Mouse (Mus musculus) small intestine, adult 2 months (tissue): Measurements from ENCODE around the gene Timp3. TPM values are rescaled to one million over a fixed set of nuclear protein-coding genes. Genes with fewer than 3 reads are reported as not detected.
A peak's percentile ranks its signal among the peaks of the same experiment; 100 is the strongest.

Source experiments
- H3K27ac ChIP-seq: fragments of 200-500 bp; 2 replicates; pipeline ENCODE4 v1.5.1; 2012; ENCODE audit warnings: low read depth, low read length, control low read depth, inconsistent platforms; ENCODE audit not compliant: insufficient read depth
- H3K27me3 ChIP-seq: fragments of 200-500 bp; 2 replicates; pipeline ENCODE4 v1.6.1; 2012; ENCODE audit warnings: mild to moderate bottlenecking, moderate library complexity, low read length, inconsistent platforms; ENCODE audit not compliant: control insufficient read depth, insufficient read depth
- H3K36me3 ChIP-seq: fragments of 200-500 bp; 2 replicates; pipeline ENCODE4 v1.6.1; 2012; ENCODE audit warnings: mild to moderate bottlenecking, low read length, control low read depth, inconsistent platforms; ENCODE audit not compliant: control insufficient read depth, insufficient read depth
- H3K4me1 ChIP-seq: fragments of 200-500 bp; 2 replicates; pipeline ENCODE4 v1.6.1; 2012; ENCODE audit warnings: low read length, inconsistent platforms, mixed read lengths; ENCODE audit not compliant: control insufficient read depth, insufficient read depth, insufficient read length
- H3K4me3 ChIP-seq: fragments of 200-500 bp; 2 replicates; pipeline ENCODE4 v1.5.1; 2012; ENCODE audit warnings: low read depth, mild to moderate bottlenecking, control low read depth, inconsistent platforms, low read length, moderate library complexity
- CTCF ChIP-seq: fragments of 200-500 bp; IDR thresholded peaks from 2 replicates; pipeline ENCODE4 v1.5.1; 2012; ENCODE audit warnings: low read depth, mild to moderate bottlenecking, control low read depth, inconsistent platforms, low read length, moderate library complexity, mixed read lengths; ENCODE audit not compliant: insufficient replicate concordance, insufficient read length; ENCODE audit errors: extremely low read depth
- POLR2A ChIP-seq: fragments of 200-500 bp; IDR thresholded peaks from 2 replicates; pipeline ENCODE4 v1.6.1; 2012; ENCODE audit warnings: low read depth, mild to moderate bottlenecking, control low read depth, inconsistent platforms, low read length, moderate library complexity
- WGBS: fragments of 180-500 bp; shearing (Covaris S2); methylation state at CpG from one replicate; pipeline ENCODE4 v1.1.7; 2018; 5-methylcytosine and 5-hydroxymethylcytosine counted together
- polyA plus RNA-seq: library from polyadenylated mRNA; depleted of rRNA; stranded (reverse); fragments of >200 nt; gene quantifications from 2 replicates; pipeline ENCODE4 v1.2.3, GENCODE M21; 2012

Gene Timp3
- polyA plus RNA-seq, 1 experiment = 15.3 TPM

DNA sequence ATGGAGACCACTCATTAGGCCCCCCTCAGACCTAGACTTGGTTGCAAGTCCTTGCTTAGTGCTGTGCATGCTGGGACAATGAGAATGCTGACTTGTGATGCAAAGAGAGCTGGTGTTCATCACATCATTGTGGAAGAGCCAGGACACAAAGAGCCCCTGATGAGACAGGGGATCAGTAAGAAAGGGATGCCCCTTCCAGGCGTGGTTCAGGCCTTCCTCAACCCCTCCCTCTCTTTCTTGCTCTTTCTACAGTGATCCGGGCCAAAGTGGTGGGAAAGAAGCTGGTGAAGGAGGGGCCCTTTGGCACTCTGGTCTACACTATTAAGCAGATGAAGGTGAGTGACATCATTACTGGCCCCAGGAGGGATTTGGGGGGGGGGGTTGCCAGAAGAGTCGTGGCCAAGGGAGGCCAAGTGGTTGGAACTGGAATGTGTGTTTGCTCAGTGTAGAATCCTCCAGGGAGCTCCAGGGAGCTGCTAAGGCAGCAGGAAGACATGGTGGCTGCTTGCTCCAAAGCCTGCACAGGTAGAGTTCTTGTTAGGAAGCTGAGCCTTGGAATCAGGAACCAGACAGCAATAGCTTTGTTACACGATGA lies 38.0 kb downstream of the Timp3 start:
- no peak for TF ChIP-seq CTCF
- no peak for TF ChIP-seq POLR2A
- H3K36me3 ChIP-seq = no peaks in the 10 kb centered on the region
- no peak overlapping the region for H3K27ac ChIP-seq
- 75% methylated on average over 4 of the region's 4 CpGs for WGBS
- no peaks in the 10 kb centered on the region for H3K27me3 ChIP-seq
- peaks cover 38% of the 10 kb centered on the region; the same call in 1 of the 2 replicates for H3K4me1 ChIP-seq
- H3K4me3 ChIP-seq = no peak overlapping the region

DNA sequence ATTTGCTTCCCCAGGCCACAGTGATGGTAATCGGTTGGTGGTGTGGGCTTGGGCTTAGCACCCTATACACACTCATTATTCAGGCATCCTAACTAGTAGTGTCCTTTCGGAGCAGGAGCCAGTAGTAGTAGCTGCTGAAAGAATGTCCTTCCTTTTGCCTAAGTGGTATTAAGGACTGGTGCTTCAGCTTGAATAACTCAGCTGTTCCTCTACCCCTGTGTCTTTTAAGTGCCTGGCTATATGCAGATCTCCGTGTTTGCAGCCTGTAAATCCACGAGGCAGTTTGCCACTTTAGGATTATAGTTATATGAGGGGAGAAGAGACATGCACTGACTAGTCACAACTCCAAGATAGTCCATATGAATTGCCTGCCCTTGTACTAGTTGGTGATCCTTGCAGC lies 38.9 kb downstream of the Timp3 start:
- Histone ChIP-seq H3K27ac (peak overlapping the region; percentile 82), H3K4me1 (peaks cover 47% of the 10 kb centered on the region; the same call in 1 of the 2 replicates), H3K36me3 (no peaks in the 10 kb centered on the region), H3K27me3 (no peaks in the 10 kb centered on the region), H3K4me3 (no peak overlapping the region)
- TF ChIP-seq CTCF (no peak), POLR2A (no peak)
- 56% methylated on average over 4 of the region's 4 CpGs for WGBS

DNA sequence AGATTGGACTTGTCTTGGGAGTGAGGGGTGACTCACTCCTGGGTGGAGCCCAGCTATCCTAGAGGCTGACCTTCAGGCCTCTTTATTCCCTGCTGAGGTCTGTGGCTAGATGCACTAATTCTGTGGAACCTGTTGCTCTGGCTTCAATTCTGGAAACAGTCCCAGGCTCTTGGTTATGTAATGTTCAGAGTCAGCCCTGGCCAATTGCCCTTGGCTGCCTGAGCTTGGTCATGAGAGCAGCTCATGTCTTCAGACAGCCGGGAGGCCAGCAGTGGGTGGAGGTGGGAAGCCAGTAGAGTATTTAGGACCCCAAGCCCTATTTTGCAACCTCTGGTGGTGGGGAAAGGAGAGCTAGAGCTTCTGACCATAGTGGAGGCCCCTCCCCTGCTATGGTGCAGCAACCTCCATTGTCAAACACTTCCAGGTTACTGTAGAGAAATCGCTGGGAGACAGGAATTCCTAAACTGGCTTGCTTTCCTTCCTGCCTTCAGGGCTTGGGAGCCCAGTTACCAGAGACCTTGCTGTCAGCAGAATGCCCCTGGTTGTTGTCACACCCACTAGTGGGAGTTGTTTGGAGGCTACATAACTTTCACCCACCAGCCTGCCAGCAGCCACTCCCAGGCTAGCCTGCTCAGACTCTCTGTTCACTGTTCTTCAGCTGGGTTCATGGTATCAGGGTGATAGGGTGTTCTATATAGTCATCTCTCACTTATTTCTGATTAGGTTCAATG lies 39.6 kb downstream of the Timp3 start:
- 7% methylated on average over 2 of the region's 2 CpGs for WGBS
- Histone ChIP-seq H3K27ac (peak overlapping the region; percentile 82), H3K4me3 (no peak overlapping the region), H3K4me1 (peaks cover 54% of the 10 kb centered on the region; the same call in 1 of the 2 replicates), H3K36me3 (no peaks in the 10 kb centered on the region), H3K27me3 (no peaks in the 10 kb centered on the region)
- TF ChIP-seq CTCF = no peak
- no peak for TF ChIP-seq POLR2A

DNA sequence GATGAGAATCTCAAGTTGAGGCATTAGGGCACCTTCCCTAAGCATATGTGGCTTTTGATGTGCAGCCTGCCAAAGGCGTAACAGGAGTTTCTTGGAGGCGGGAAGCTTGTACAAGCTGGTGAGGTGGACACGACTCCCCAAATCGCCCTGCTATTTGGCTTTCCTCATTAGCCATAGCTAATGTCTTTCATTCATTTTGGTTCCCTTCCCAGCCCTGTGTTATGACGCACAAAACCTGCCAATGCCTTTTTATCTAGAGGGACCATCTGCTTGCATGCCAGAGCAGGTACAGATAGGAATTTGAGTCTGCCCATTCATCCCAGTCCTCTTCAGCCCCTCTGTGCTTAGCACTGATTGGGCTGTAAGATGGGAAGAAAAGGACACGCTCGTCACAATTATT lies 40.2 kb downstream of the Timp3 start:
- H3K36me3 ChIP-seq = no peaks in the 10 kb centered on the region
- H3K27me3 ChIP-seq = no peaks in the 10 kb centered on the region
- TF ChIP-seq CTCF = no peak
- TF ChIP-seq POLR2A = no peak
- H3K27ac ChIP-seq = peak overlapping the region; percentile 82
- peaks cover 54% of the 10 kb centered on the region; the same call in 1 of the 2 replicates for H3K4me1 ChIP-seq
- 59% methylated on average over 7 of the region's 7 CpGs for WGBS
- no peak overlapping the region for H3K4me3 ChIP-seq

DNA sequence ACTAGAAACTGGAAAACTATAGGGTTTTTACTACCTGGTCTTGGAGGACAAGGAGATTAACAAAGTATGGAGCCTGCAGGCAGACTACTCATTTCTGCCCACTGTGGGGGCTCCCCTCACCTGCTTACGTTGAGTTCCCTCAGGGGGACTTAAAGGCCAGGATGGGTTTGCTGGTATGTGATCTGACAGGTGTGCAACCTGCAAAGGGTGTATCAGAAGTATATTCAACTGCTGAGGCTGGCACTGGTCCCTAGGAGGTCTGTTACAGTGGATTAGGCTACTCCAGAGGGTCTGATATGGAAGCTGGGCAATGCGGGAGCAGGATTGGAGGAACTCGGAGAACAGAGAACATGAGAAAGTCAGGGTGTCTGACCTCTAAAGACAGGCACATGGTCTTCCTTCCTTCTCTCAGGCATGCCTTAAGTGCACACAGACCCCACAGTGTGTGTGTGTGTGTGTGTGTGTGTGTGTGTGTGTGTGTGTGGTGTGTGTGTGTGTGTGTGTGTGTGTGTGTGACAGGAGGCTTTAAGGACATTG lies 40.9 kb downstream of the Timp3 start:
- 69% methylated on average over 3 of the region's 3 CpGs for WGBS

DNA sequence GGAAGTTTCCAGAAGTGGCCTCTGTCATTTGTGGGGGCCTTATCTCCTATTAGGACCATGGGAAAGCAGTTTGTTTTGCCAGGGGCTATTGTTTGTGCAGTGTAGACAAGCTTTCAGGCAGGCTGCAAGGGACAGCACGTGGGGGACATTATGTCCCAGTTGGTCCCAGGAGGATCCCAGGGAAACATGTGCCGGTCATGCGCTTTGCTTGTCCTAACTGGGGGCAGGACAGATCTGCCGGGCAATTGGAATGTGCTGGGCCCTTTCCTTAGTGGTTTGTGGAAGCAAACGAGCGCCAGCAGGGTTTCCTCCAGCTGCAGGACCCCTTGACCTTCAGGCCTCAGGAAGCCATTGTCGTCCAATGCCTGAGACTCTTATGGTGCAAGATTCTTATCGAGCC lies 41.4 kb downstream of the Timp3 start:
- H3K36me3 ChIP-seq = no peaks in the 10 kb centered on the region
- H3K27me3 ChIP-seq = no peaks in the 10 kb centered on the region
- no peak for TF ChIP-seq CTCF
- no peak for TF ChIP-seq POLR2A
- peak overlapping the region; percentile 20; the same call in 1 of the 2 replicates for H3K27ac ChIP-seq
- peaks cover 57% of the 10 kb centered on the region; the same call in 1 of the 2 replicates for H3K4me1 ChIP-seq
- 64% methylated on average over 8 of the region's 8 CpGs for WGBS
- no peak overlapping the region for H3K4me3 ChIP-seq

More for the DNA sequence above, 40.9 kb downstream of the Timp3 start:
- peak overlapping the region; percentile 20 for H3K27ac ChIP-seq
- peaks cover 54% of the 10 kb centered on the region; the same call in 1 of the 2 replicates for H3K4me1 ChIP-seq
- no peaks in the 10 kb centered on the region for H3K27me3 ChIP-seq
- no peaks in the 10 kb centered on the region for H3K36me3 ChIP-seq
- no peak overlapping the region for H3K4me3 ChIP-seq
- TF ChIP-seq POLR2A (no peak), CTCF (no peak)

DNA sequence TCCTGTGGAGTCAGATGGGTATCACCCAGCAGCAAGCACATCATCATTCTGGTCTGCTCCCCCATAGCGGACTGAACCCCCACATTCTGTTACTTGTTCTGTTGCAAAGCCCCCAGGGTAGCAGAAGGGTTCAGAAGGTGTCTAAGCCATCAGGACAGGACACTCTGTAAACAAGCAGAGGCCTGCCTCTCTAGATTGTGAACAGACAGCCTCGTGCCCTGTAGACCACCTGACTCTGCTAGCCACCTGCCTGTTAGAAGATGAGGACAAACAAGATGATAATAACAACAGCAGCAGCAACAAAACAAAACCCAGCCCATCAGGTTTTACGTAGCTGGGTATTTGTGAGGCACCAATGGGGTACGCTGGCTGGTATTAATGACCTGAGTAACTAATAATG lies 42.0 kb downstream of the Timp3 start:
- Histone ChIP-seq H3K4me1 (peaks cover 57% of the 10 kb centered on the region; the same call in 1 of the 2 replicates), H3K27ac (no peak overlapping the region), H3K4me3 (no peak overlapping the region), H3K36me3 (no peaks in the 10 kb centered on the region), H3K27me3 (no peaks in the 10 kb centered on the region)
- WGBS = 78% methylated on average over 4 of the region's 4 CpGs
- TF ChIP-seq CTCF (no peak), POLR2A (no peak)
